Mouse (Mus musculus) CH12.LX (cell line): ENCODE measurements at regions not wholly inside any gene's neighbourhood (a gene's known extent, or its start where the extent isn't known, plus 50 kb on each side); places are given as distances from the start of the nearest gene placed in this dataset.

Experiments used
- DNase-seq: peaks from one replicate; pipeline ENCODE4 v3.0.0-alpha.2; 2013; ENCODE audit errors: extremely low read depth
- H3K27ac ChIP-seq: 2 replicates; pipeline ENCODE4 v1.5.1; 2012; ENCODE audit warnings: low read depth, mild to moderate bottlenecking, control low read depth, moderate library complexity; ENCODE audit not compliant: insufficient read depth
- H3K27me3 ChIP-seq: replicated peaks from 2 replicates; pipeline ENCODE3; 2012; ENCODE audit warnings: inconsistent platforms
- H3K36me3 ChIP-seq, 2 experiments: replicated peaks in 1 of 2; 2 replicates each; pipeline versions ENCODE3 to v1.6.1; 2012; ENCODE audit warnings: inconsistent platforms in 1 of 2, low read length in 1 of 2, mild to moderate bottlenecking in 1 of 2, mixed read lengths in 1 of 2, moderate library complexity in 1 of 2; ENCODE audit not compliant: control insufficient read depth in 1 of 2, insufficient read depth in 1 of 2
- H3K4me1 ChIP-seq, 2 experiments: 2 replicates each; pipeline ENCODE4 v1.6.1; 2012; ENCODE audit warnings: inconsistent platforms in 1 of 2, moderate library complexity in 1 of 2; ENCODE audit not compliant: insufficient read depth in 2 of 2, control insufficient read depth in 1 of 2
- H3K4me2 ChIP-seq: 2 replicates; pipeline ENCODE4 v1.6.1; 2012; ENCODE audit warnings: low read depth, mild to moderate bottlenecking, control low read depth; ENCODE audit not compliant: poor library complexity, insufficient read depth, severe bottlenecking
- H3K4me3 ChIP-seq, 3 experiments: fragments of 150-350 bp in 1 of 3; sonication (generic) in 1 of 3; replicated peaks in 1 of 3; 2 replicates each; pipeline versions ENCODE3 to v1.5.1; 2011 to 2012; ENCODE audit warnings: low read depth in 2 of 3, low read length in 2 of 3, mild to moderate bottlenecking in 2 of 3, moderate library complexity in 2 of 3, control low read depth in 1 of 3, improper control_type of control experiment in 1 of 3, inconsistent platforms in 1 of 3, mixed read lengths in 1 of 3; ENCODE audit not compliant: poor library complexity in 1 of 3
- H3K79me2 ChIP-seq: replicated peaks from 2 replicates; pipeline ENCODE4 v1.6.1; 2012; ENCODE audit warnings: mild to moderate bottlenecking, moderate library complexity; ENCODE audit not compliant: control insufficient read depth, poor library complexity, insufficient read depth, severe bottlenecking; ENCODE audit errors: extremely low read depth
- H3K9ac ChIP-seq: 2 replicates; pipeline ENCODE4 v1.6.1; 2012; ENCODE audit warnings: low read depth, mild to moderate bottlenecking, control low read depth, moderate library complexity; ENCODE audit not compliant: insufficient read depth
- H3K9me3 ChIP-seq: replicated peaks from 2 replicates; pipeline ENCODE3; 2012; ENCODE audit warnings: low read length, inconsistent platforms, mixed read lengths
- CHD2 ChIP-seq: IDR thresholded peaks from 2 replicates; pipeline ENCODE4 v1.6.1; 2011; ENCODE audit warnings: low read length, improper control_type of control experiment
- CTCF ChIP-seq, 2 experiments: IDR thresholded peaks in 1 of 2; conservative IDR thresholded peaks in 1 of 2; 2 replicates each; pipeline ENCODE4 v1.5.1; 2011 to 2012; ENCODE audit warnings: low read depth in 2 of 2, low read length in 2 of 2, improper control_type of control experiment in 1 of 2, inconsistent platforms in 1 of 2, mild to moderate bottlenecking in 1 of 2, moderate library complexity in 1 of 2
- E2F4 ChIP-seq: IDR thresholded peaks from 2 replicates; pipeline ENCODE4 v1.6.1; 2011; ENCODE audit warnings: low read depth, low read length, improper control_type of control experiment; ENCODE audit not compliant: insufficient replicate concordance
- ELF1 ChIP-seq: IDR thresholded peaks from 2 replicates; pipeline ENCODE4 v1.6.1; 2014; ENCODE audit warnings: low read depth, mild to moderate bottlenecking, inconsistent platforms, low read length, improper control_type of control experiment
- EP300 ChIP-seq: IDR thresholded peaks from 2 replicates; pipeline ENCODE4 v1.6.1; 2011; ENCODE audit warnings: low read length, improper control_type of control experiment
- GABPA ChIP-seq: IDR thresholded peaks from 2 replicates; pipeline ENCODE4 v1.6.1; 2012; ENCODE audit warnings: low read depth, low read length, improper control_type of control experiment, inconsistent platforms; ENCODE audit not compliant: insufficient replicate concordance
- HCFC1 ChIP-seq: IDR thresholded peaks from 2 replicates; pipeline ENCODE4 v1.6.1; 2012; ENCODE audit warnings: low read depth, mild to moderate bottlenecking, inconsistent platforms, low read length, improper control_type of control experiment
- IRF4 ChIP-seq: IDR thresholded peaks from 2 replicates; pipeline ENCODE4 v1.6.1; 2014; ENCODE audit warnings: low read depth, mild to moderate bottlenecking, inconsistent platforms, low read length, improper control_type of control experiment
- KAT2A ChIP-seq: IDR thresholded peaks from 2 replicates; pipeline ENCODE4 v1.6.1; 2012; ENCODE audit warnings: low read length, improper control_type of control experiment, inconsistent platforms; ENCODE audit not compliant: insufficient replicate concordance
- MAFK ChIP-seq: IDR thresholded peaks from 2 replicates; pipeline ENCODE4 v1.6.1; 2011; ENCODE audit warnings: low read length, improper control_type of control experiment; ENCODE audit not compliant: insufficient replicate concordance
- MAX ChIP-seq: IDR thresholded peaks from 2 replicates; pipeline ENCODE4 v1.6.1; 2011; ENCODE audit warnings: low read length, improper control_type of control experiment
- MAZ ChIP-seq: IDR thresholded peaks from 2 replicates; pipeline ENCODE4 v1.6.1; 2012; ENCODE audit warnings: low read depth, mild to moderate bottlenecking, inconsistent platforms, low read length, improper control_type of control experiment, moderate library complexity
- MEF2A ChIP-seq: IDR thresholded peaks from 2 replicates; pipeline ENCODE4 v1.6.1; 2014; ENCODE audit warnings: low read depth, mild to moderate bottlenecking, inconsistent platforms, low read length, improper control_type of control experiment, borderline replicate concordance
- MYC ChIP-seq: IDR thresholded peaks from 2 replicates; pipeline ENCODE4 v1.6.1; 2011; ENCODE audit warnings: low read depth, mild to moderate bottlenecking, improper control_type of control experiment, low read length
- NELFE ChIP-seq: IDR thresholded peaks from 2 replicates; pipeline ENCODE4 v1.6.1; 2011; ENCODE audit warnings: low read depth, low read length, improper control_type of control experiment
- NRF1 ChIP-seq: IDR thresholded peaks from 2 replicates; pipeline ENCODE4 v1.6.1; 2014; ENCODE audit warnings: low read depth, mild to moderate bottlenecking, inconsistent platforms, low read length, improper control_type of control experiment, moderate library complexity
- PAX5 ChIP-seq: IDR thresholded peaks from 2 replicates; pipeline ENCODE4 v1.6.1; 2012; ENCODE audit warnings: low read length, inconsistent platforms, mixed read lengths
- POLR2A ChIP-seq: IDR thresholded peaks from 2 replicates; pipeline ENCODE4 v1.6.1; 2011; ENCODE audit warnings: low read depth, mild to moderate bottlenecking, improper control_type of control experiment, low read length
- POLR2AphosphoS2 ChIP-seq: IDR thresholded peaks from 2 replicates; pipeline ENCODE4 v1.6.1; 2011; ENCODE audit warnings: low read depth, low read length, improper control_type of control experiment
- RAD21 ChIP-seq: IDR thresholded peaks from 2 replicates; pipeline ENCODE4 v1.6.1; 2011; ENCODE audit warnings: low read depth, mild to moderate bottlenecking, low read length, improper control_type of control experiment, moderate library complexity
- SIN3A ChIP-seq: IDR thresholded peaks from 2 replicates; pipeline ENCODE4 v1.6.1; 2012; ENCODE audit warnings: low read length, improper control_type of control experiment, inconsistent platforms
- SMC3 ChIP-seq: IDR thresholded peaks from 2 replicates; pipeline ENCODE4 v1.6.1; 2011; ENCODE audit warnings: low read depth, low read length, improper control_type of control experiment
- TBP ChIP-seq: conservative IDR thresholded peaks from 2 replicates; pipeline ENCODE4 v1.6.1; 2011; ENCODE audit warnings: low read depth, low read length, improper control_type of control experiment
- TCF12 ChIP-seq: IDR thresholded peaks from 2 replicates; pipeline ENCODE4 v1.6.1; 2014; ENCODE audit warnings: low read depth, mild to moderate bottlenecking, inconsistent platforms, low read length, improper control_type of control experiment
- USF1 ChIP-seq: IDR thresholded peaks from 2 replicates; pipeline ENCODE4 v1.6.1; 2014; ENCODE audit warnings: low read depth, mild to moderate bottlenecking, inconsistent platforms, low read length, improper control_type of control experiment
- USF2 ChIP-seq: conservative IDR thresholded peaks from 2 replicates; pipeline ENCODE4 v1.6.1; 2011; ENCODE audit warnings: low read depth, low read length, improper control_type of control experiment
- ZC3H11A ChIP-seq: IDR thresholded peaks from 2 replicates; pipeline ENCODE4 v1.6.1; 2012; ENCODE audit warnings: low read depth, mild to moderate bottlenecking, inconsistent platforms, low read length, improper control_type of control experiment
- ZKSCAN1 ChIP-seq: IDR thresholded peaks from 2 replicates; pipeline ENCODE4 v1.6.1; 2012; ENCODE audit warnings: low read depth, inconsistent platforms, low read length, improper control_type of control experiment, borderline replicate concordance
- ZMIZ1 ChIP-seq: IDR thresholded peaks from 2 replicates; pipeline ENCODE4 v1.6.1; 2012; ENCODE audit warnings: low read depth, mild to moderate bottlenecking, inconsistent platforms, low read length, improper control_type of control experiment
- dilution Hi-C: fragments of 300-500 bp; cut with MboI; formaldehyde crosslinking; loops from 2 replicates; pipeline ENCODE4 v1.14.3; 2020; ENCODE audit warnings: low sequenced_read_pairs; ENCODE audit not compliant: extremely low pct_unique_long_range_greater_than_20kb, extremely low pct_ligation_motif_present
- in situ Hi-C: fragments of 300-500 bp; cut with MboI; formaldehyde crosslinking; loops from 3 replicates; pipeline ENCODE4 v1.14.3; 2019; ENCODE audit warnings: low sequenced_read_pairs, low pct_ligation_motif_present, low pct_unique_long_range_greater_than_20kb, mixed read lengths

GRCm38 (mm10) chr17:84000115-84000514 lies 152.4 kb upstream of the Haao start:
- no peaks in the 10 kb centered on the region for H3K36me3 ChIP-seq
- H3K27ac ChIP-seq = no peak overlapping the region
- peaks cover 14 to 34% of the 10 kb centered on the region in 2 experiments for H3K4me1 ChIP-seq

GRCm38 (mm10) chr17:83998972-83999545 lies 151.3 kb upstream of the Haao start:
- H3K4me1 ChIP-seq = peaks cover 5 to 23% of the 10 kb centered on the region in 2 experiments
- H3K27me3 ChIP-seq = no peaks in the 10 kb centered on the region
- no peak overlapping the region for H3K27ac ChIP-seq
- in situ Hi-C loops = loop anchor here (10.0 kb wide), 1 partner anchor 196 kb away; no protein-coding TSS in a partner anchor
- no peaks in the 10 kb centered on the region for H3K36me3 ChIP-seq
- H3K79me2 ChIP-seq = no peaks in the 10 kb centered on the region
- dilution Hi-C loops = no loop called here
- no peak overlapping the region for H3K4me3 ChIP-seq
- no peak for DNase-seq
- H3K9ac ChIP-seq = no peak overlapping the region
- H3K9me3 ChIP-seq = no peaks in the 10 kb centered on the region
- no peak overlapping the region for H3K4me2 ChIP-seq
- no peak for TF ChIP-seq USF2
- no peak for TF ChIP-seq CTCF (conservative IDR thresholded peaks at IDR 0.05 in 1 of 2, IDR thresholded peaks at IDR 0.05 in 1 of 2; ENCODE audit: low read depth in 2 of 2, low read length in 2 of 2)
- no peak for TF ChIP-seq MAX
- no peak for TF ChIP-seq POLR2AphosphoS2
- TF ChIP-seq TCF12 = no peak
- no peak for TF ChIP-seq RAD21
- no peak for TF ChIP-seq SMC3
- no peak for TF ChIP-seq ZMIZ1
- no peak for TF ChIP-seq TBP
- no peak for TF ChIP-seq ELF1
- no peak for TF ChIP-seq HCFC1
- TF ChIP-seq ZC3H11A = no peak
- no peak for TF ChIP-seq IRF4
- TF ChIP-seq CHD2 = no peak
- no peak for TF ChIP-seq KAT2A
- TF ChIP-seq PAX5 = no peak
- no peak for TF ChIP-seq GABPA
- TF ChIP-seq MYC = no peak
- TF ChIP-seq E2F4 = no peak
- no peak for TF ChIP-seq MAFK
- TF ChIP-seq, all 38 proteins: peak for 0

More at GRCm38 (mm10) chr17:84000115-84000514, 152.4 kb upstream of the Haao start:
- in situ Hi-C loops (no loop called here), dilution Hi-C loops (no loop called here)
- TF ChIP-seq POLR2A (no peak), USF1 (no peak), HCFC1 (no peak), GABPA (no peak), IRF4 (no peak), ZKSCAN1 (no peak), NELFE (no peak), SIN3A (no peak), RAD21 (no peak), MAFK (no peak), EP300 (no peak), NRF1 (no peak), MAZ (no peak), MEF2A (no peak), KAT2A (no peak)
- H3K79me2 ChIP-seq = no peaks in the 10 kb centered on the region
- no peak overlapping the region for H3K4me2 ChIP-seq
- no peak for DNase-seq
- no peak overlapping the region for H3K4me3 ChIP-seq
- no peak overlapping the region for H3K9ac ChIP-seq
- H3K27me3 ChIP-seq = no peaks in the 10 kb centered on the region
- no peaks in the 10 kb centered on the region for H3K9me3 ChIP-seq
